Mouse (Mus musculus) mouse trophoblast stem cell (cell line): ENCODE measurements around the gene Fam81b.

Experiments used
- in situ Hi-C, 2 experiments: fragments of 300-500 bp; cut with MseI, MboI; formaldehyde crosslinking; loops; 2 replicates in 1 of 2; 3 replicates in 1 of 2; pipeline ENCODE4 v1.15.1; 2025

The Fam81b gene

DNA sequence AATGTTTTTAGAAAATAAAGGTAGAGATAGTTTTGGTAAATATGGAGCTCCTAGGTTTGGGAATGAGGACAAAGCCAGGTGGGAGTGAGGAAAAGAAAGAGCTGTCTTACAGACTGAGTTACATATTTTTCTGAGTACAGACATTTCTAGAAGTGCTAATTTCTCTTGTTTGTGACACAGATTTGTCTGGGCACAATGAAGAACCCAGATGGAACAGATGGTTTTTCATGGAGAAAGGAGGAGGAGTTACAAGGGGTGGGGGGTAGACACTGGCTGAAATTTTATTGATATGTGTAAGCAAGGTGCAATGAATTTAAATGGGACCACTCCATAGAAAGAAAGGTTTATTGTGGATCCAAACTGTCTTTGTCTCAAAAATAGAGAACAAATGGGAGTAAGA, 109.9 kb downstream of the Fam81b start:
- in situ Hi-C loops, result no loop called here

DNA sequence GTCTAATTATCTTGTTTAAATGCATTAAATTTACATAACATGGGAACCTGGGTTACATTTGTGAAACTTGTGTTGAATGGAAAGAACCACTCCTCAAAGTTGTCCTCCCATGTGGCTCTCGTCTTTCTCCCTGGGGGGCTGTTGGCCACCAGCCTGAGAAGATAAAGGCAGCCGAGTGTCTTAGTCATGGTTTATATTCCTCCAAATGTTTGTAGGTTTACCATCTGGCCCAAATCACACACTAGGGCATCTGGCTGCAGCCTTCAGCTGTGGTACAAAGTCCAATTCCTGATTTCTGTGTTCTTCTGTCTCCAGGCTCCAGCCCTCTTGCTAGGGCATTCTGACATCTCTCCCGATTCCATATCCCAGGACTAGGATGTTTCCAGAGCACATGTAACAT, 114.6 kb downstream of the Fam81b start:
- in situ Hi-C loops, result no loop called here

DNA sequence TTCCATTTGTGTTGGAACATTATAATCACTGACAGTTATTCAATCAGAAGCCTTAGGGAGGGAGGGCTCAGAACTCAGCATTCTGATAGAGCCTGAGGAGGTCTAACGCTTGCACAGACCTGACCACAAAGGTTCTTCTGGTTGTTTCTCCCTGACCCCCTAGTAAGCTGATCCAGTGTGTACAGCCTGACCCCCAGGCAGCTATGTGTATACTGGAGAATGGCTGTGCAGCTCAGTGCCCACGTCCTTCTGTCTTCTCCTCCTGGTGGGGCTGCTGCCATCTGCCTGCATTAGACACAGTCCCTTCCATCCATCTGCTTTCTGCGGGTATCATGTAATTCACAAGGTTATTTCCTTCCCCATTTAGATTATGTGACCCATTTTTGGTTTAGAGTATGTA, 115.7 kb downstream of the Fam81b start:
- in situ Hi-C loops, result no loop called here

DNA sequence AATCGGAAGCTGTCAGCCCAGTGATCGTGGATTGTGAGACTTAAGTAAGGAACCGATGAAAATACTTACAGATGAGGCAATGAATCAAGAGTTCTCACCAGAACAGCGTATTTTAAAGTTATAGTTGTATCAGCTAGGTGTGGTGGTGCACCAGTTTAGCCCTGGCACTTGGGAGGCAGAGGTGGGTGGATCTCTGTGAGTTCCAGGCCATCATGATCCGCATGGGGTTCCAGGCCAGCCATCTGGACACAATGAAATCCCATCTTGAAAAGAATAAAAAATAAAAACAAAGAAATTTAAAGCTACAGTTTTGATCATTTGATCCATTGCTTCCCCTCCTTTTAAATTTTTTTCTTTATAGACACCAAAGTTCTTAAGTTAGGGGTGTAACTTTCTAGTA, 117.2 kb downstream of the Fam81b start:
- in situ Hi-C loops, result no loop called here

DNA sequence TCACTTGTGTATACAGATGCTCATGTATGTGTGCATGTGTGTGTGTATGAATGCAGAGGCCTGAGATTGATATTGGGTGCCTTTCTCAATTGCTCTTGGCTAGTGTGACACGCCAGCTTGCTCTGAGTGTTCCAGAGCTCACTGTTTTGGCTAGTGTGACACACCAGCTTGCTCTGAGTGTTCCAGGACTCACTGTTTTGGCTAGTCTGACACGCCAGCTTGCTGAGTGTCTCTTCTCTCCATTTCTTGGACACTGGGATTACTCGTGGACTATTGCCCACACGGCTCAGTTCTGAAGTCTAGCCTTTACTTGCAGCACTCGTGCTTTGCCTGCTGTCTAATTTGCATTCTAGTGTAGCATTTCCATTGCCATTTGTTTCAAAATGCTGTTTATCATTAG, 126.2 kb downstream of the Fam81b start:
- in situ Hi-C loops, result no loop called here

DNA sequence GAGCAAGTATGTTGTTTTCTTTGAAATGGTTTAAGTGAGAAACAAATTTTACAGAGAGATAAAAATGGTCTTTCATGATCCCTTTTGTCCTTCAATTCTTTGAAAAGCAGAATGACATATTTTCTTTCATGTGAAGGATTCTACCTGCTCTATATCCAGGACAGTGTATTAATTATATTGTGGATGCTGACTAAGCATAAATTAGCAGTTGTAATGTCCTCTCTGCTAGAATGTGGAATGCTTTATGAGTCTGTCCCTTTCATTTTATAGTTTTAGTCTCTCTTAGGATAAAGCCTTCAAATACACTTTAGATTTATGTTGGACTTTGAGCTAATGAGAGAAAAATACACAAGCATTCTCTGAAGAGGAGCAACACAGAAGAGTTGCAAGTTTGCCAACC, 130.6 kb downstream of the Fam81b start:
- in situ Hi-C loops, result no loop called here

DNA sequence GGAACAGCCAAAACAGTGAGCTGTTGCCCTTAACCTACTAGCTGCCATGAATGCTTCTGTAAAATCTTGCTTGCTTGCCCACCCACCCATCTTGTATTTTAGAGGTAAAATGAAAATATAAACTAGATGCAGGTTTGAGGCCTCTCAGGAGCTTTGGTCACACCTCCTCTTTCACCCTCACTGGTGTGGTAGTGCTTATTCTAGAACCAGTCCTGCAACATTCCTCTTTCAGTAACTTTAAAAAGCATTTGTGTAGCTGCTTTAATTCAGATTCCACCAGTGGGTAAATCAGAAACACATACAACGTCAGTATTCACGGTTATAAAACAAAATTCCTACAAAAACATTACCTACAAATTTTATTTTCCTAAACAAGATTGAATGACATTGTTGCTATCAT, 144.3 kb downstream of the Fam81b start:
- in situ Hi-C loops, result no loop called here

DNA sequence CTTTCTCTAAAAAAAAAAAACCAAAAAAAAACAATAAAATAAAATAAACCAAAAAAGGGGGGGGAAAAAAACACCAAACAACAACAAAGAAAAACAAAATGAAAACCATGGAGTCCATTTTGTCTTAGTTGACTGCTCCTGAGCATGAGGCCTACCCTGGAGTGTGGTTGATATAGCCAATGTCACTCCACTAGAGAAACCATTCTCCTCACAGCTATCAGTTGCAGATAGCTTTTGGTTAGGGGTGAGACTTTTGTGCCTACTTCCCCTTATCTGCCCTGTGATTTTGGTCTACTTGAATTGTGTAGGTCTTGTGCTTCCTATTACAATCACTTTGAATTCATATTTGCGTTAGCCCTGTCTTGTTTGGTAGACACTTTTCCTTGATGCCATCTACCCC, 147.4 kb downstream of the Fam81b start:
- in situ Hi-C loops, result no loop called here

DNA sequence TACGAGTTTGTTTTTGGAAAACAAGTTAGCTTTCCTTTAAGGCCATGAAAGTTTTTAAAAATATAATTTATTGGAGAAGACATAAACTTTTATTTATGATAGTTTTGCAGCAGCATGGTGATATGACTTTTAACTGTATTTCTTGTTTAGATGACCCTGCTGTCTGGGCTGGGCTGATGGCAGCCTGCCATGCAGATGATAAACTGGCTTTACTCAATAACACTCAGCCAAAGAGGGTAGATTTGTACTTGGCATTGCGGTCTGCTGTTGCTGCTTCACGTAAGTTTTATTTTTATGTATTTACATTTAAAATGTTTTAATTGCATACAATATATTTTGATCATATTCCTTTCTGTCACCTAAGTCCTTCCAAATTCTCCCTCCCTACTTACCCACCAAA, 147.8 kb downstream of the Fam81b start:
- in situ Hi-C loops, result no loop called here
